Mouse (Mus musculus) megakaryocyte, embryonic 14.5 days (primary cell): ENCODE results near the gene Gm26741.

Experiments used
- FLI1 ChIP-seq: IDR thresholded peaks from 2 replicates; pipeline ENCODE4 v1.6.1; 2012; ENCODE audit warnings: low read length, inconsistent platforms, mixed read lengths
- GATA1 ChIP-seq: IDR thresholded peaks from 3 replicates; pipeline ENCODE4 v1.6.1; 2012; ENCODE audit warnings: mixed read lengths, low read length, inconsistent platforms, borderline replicate concordance

DNA sequence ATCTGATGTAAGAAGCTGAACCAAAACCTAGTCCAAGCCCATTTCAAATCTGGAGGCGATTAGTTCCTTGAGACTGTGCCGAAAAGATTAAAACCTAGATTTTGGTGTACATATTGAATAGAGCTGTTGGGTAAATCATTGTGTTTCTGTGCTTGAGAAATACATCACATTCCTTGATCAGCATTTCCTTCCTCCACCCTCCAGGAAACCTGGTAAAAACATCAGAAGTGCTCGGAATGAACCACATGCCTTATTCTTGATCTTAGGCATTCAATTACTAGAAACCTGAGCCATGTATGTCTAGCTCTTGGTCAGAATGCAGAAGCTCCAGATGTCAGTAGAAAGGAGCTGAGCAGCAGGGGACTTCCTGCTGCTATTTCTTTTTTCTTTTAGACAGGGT, 30.9 kb downstream of the Gm26741 start:
- TF ChIP-seq GATA1: no peak
- TF ChIP-seq FLI1: no peak
